Mouse (Mus musculus): ENCODE data around the gene Gimap5.

Gimap5 gene

GRCm38 (mm10) chr6:48745959-48746889 is at the start of gene Gimap5:
Gimap5 (plus strand) TSS chr6:48746197.
- DNase-seq (ENCODE audit: low read depth, low spot score) = peak; percentile 76

DNA sequence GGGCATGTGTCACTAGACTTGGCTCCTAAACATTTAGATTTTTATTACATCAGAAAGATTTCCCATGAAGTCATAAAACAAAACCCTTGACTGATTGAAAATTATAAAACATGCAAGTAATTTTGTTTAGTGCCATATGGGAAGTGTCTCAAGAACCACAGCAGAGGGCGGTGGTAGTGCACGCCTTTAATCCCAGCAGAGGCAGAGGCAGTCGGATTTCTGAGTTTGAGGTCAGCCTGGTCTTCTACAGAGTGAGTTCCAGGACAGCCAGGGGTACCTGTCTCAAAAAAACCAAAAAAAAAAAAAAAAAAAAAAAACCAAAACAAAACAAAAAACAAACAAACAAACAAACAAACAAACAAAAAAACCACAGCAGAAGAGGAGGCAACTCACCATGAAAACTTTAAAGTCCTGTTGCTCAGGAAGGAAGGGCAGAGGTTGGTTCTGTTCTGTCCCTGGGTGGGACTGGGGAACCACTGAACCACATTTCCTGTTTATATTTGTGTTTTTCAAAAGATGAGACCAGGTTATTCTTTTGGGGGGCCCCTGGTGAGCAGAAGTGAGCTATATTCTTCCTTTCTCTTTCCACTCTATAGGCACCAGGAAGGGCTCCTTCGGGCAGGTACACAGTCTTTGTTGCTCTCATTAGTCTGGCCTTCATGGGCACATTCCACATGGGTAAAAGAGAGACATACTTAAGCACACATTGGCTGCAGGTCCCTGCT is 49.0 kb upstream of the Gimap5 start:
- no peak for DNase-seq (ENCODE audit: low read depth, low spot score)

DNA sequence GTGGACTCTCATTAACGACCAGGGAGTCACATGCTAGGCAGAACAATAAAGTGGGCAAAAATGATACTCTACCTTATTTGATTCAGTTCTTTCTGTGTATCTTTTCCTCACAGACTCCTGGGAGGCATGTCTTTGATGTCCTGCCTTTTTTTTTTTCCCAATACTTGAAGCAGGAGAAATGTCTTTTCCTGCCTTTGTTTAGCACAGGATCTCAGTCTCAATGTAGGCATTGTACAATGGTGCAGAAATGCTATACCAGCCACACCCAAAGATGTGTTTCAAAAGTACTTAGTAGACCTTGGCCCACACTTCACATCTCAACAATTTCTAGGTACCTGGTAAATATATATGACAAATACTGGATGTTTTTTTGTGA is 48.5 kb upstream of the Gimap5 start:
- no peak for DNase-seq (ENCODE audit: low read depth, low spot score)

DNA sequence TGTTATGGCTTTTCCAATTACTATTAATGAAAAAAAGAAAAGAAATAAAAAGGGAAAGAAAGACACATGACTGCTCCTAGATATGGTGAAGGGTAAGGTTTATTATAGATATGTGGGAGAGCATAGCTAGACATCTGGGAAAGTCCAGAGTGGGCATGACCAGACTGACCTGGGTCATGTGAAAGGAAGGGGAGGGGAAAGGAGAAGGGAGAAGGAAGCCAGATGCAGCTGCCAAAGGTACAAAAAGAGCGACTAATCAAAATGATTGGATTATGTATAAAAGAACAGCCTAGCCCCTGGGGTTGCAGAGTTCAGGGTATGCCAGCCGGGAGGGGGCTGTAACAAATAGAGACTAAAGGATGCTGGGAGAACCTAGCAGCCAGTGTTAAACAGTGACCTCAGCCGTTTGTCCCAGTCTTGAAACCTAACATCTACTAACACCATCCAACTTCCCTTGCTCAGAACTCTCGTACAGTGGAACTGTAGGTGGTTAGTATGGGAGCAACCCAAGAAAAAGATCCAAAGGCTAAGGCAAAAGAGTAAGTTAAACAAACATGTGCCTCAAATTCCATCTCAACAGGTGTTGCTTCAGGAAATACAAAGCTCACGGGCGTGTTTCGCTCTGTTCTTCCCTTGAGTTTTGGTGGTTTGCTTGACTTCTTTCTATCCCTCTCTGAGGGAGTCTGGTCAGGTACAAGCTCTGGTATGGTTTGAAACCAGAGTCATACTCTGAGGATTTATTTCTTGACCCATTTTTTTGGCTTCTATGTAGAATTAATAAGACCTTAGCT is 47.7 kb upstream of the Gimap5 start:
- DNase-seq (ENCODE audit: low read depth, low spot score) = no peak

GRCm38 (mm10) chr6:48698888-48699287 is 47.1 kb upstream of the Gimap5 start:
- no peak for DNase-seq (ENCODE audit: low read depth, low spot score)

DNA sequence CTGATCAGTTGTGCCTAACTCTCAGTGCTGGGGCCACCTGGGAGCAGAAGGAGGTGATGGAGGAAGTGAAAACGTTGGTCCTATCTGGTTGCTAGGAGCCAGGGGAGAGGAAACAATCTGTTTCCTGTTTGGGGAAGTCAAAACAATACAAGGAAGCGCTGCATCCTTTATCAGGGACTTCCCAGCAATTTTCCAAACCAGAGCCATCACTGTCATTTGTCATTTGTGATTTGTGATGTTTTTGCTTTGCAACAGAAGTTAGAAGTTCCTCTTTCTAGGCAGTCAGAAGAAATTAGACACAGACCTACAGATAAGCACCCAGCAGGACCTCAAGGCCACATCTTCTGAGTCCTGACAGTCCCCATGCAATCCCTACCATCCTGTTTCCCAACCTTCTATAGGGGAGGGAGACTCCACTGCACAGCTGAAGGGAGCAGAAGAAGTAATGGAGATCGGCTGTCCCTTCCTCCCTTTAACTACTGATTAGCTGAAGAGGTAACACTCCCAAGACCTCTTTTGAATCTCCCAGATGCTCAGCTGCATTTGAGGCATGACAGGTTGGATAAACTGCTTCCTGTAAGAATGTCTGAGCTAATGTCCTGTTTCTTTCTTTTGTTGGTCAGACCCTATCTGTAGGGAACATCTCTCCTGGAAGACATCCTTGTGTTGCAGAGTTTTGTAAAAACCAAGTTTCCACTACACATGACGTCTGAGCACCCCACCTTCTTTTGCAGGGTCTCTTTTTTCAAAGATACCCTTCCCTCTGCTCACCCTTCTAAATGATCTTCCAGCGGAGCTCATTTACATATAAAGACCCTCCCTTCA is 45.5 kb upstream of the Gimap5 start:
- DNase-seq (ENCODE audit: low read depth, low spot score) = peak; percentile 78

GRCm38 (mm10) chr6:48702146-48702545 is 43.9 kb upstream of the Gimap5 start:
- no peak for DNase-seq (ENCODE audit: low read depth, low spot score)

DNA sequence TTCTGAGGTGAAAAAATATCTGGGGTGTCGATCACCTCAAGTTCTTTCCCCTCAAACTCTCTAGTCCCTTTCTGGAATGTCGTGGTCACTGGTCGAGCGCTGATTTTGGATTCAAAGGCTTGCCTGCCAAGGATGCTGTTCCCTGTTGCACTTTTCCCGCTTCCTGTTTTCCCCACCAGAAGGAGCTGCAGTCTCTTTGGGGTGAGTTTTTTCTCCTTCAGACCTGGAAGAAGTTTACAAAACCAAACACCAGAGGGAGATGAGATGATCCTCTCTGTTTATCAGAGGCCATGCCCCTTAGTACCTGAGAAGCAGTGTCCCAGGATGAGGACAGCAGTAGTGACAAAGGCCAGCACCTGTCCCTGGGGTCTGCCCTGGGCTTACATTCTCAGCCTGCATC is 43.4 kb upstream of the Gimap5 start:
- DNase-seq (ENCODE audit: low read depth, low spot score) = no peak

GRCm38 (mm10) chr6:48704146-48704545 is 41.9 kb upstream of the Gimap5 start:
- no peak for DNase-seq (ENCODE audit: low read depth, low spot score)

DNA sequence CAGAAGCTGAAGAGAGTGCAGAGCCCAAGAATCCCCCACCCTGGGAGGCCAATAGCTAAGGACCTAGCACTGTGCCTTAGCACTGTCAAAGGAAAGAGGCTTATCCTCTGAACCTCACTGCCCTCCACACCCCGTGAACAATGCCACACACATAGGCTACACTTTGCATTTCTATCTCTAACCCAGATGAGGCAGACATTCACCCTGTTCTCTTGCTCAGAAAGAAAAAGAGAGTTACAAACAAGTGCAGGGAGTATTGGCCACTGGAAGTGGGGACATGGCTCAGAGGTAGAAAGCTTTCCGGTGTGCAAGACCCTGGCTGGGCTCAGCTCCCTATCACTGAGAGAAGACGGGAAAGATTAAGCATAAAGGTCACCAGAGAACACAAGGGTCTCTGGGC is 39.9 kb upstream of the Gimap5 start:
- no peak for DNase-seq (ENCODE audit: low read depth, low spot score)

GRCm38 (mm10) chr6:48718455-48718854 is 27.5 kb upstream of the Gimap5 start, which contains the start of the genes Gm28053 and Gimap7:
Gm28053 (plus strand) TSS chr6:48718607.
Gimap7 (plus strand) TSS chr6:48718621.
- peak; percentile 72 for DNase-seq (ENCODE audit: low read depth, low spot score)

DNA sequence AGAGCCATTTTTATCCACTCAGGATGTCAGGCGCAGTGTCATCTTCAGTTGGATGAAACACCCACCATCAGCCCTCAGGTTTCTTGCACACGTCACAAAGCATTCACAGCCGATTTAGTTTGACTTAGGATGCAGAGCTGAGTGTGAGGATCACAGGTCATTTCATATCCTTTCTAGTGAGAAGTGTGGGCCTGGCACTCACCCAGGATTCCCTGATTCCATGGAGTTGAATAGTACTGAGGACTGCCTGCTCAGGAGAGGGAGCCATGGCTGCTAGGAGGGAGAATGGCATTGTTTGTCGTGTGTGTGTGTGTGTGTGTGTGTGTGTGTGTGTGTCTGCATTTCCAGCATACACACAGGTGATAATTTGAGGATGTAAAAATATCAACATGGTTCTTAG is 25.7 kb upstream of the Gimap5 start:
- DNase-seq (ENCODE audit: low read depth, low spot score) = no peak

GRCm38 (mm10) chr6:48723468-48723867 is 22.5 kb upstream of the Gimap5 start:
- DNase-seq (ENCODE audit: low read depth, low spot score) = no peak

GRCm38 (mm10) chr6:48725476-48725875 is 20.5 kb upstream of the Gimap5 start:
- DNase-seq (ENCODE audit: low read depth, low spot score) = peak; percentile 63

DNA sequence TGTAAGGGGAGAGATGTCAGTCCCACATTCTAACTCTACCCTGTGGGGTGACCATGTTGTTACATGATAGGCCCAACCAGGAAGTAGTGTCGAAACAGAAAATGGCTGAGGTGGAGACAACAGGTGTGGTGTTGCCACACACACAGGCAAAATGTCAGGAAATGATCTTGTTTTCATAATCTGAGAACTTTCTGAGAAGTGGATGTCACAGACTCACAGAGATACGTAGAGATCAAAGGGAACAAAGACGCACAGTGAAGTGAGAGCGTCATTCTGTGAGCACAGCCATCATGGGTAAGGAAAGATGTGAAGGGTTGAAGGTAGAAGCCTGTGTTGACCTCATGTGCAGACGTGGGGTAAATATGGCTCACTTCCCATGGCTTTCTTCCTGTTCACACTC is 18.2 kb upstream of the Gimap5 start:
- no peak for DNase-seq (ENCODE audit: low read depth, low spot score)

DNA sequence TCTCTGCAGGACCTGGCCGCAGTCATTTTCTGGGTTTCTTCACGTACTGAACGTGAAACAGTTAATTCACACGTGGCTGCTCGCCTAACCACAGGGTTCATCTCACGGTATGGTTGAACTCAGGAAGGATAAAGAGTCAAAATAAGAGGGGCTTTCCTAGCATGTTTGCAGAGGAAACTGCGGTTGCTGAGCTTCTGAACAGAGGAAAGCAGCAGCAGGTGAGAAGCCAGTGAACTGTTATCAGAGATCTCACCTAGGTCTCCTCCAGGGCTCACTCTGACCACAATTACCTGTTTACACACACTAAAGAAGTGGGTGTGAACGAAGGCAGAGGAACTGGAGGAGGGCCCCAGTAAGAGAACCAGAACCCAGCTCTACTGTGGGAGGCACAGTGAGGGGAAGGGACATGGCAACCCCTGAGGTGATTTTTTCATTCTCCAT is 13.1 kb upstream of the Gimap5 start:
- DNase-seq (ENCODE audit: low read depth, low spot score) = peak; percentile 92

GRCm38 (mm10) chr6:48733660-48734059 is 12.3 kb upstream of the Gimap5 start:
- DNase-seq (ENCODE audit: low read depth, low spot score) = no peak

DNA sequence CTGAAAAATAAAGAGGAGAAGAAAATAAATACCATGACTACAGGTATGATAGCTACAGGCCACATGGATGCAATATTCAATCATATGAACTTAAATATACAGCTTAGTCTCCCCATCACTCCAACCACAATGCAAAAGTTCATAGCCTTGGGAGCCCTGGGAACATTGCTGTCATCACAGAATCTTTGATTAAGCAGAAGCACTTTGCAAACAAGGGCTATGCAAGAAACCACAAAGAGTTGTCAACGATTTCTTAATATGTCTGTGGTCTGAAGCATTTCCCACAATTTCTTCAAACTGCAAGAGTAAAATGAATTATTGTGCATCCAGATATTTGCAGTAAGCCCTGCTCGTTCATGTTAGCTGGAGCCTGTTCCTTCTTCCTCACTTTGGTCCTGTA is 8.9 kb upstream of the Gimap5 start:
- no peak for DNase-seq (ENCODE audit: low read depth, low spot score)

DNA sequence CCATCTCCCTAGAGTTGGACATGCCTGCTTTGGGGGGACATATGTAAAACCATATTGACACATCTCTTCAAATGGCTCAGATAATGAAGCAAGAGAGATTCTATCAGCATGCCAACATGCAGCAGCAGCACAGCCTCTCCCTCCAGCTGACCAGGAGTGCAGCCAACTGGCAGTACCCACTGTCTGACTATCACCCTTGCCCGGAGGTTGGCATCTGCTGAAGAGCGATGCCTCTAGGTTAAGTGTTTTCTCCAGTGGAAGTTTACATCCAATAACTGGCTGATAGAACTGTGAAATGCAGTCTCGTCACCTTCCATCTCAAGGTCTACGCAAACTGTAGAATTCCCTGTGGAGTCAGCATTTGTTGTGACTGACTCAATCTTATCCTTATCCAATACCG is 8.3 kb upstream of the Gimap5 start:
- no peak for DNase-seq (ENCODE audit: low read depth, low spot score)

- peak; percentile 88 for DNase-seq (ENCODE audit: low read depth, low spot score)
These were observed 6.8 kb upstream of the Gimap5 start, which contains the start of gene Gimap1 for GRCm38 (mm10) chr6:48738961-48739779. Gimap1 (plus strand) TSS chr6:48739054.
